Mouse (Mus musculus): ENCODE measurements at regions not wholly inside any gene's neighbourhood (a gene's known extent, or its start where the extent isn't known, plus 50 kb on each side); places are given as distances from the start of the nearest gene placed in this dataset.
A peak's percentile ranks its signal among the peaks of the same experiment; 100 is the strongest.
"Not testable (repeated sequence)": the region's sequence is repeated elsewhere in the genome, so short reads cannot be mapped to it uniquely, and the experiment has no call there.

DNA sequence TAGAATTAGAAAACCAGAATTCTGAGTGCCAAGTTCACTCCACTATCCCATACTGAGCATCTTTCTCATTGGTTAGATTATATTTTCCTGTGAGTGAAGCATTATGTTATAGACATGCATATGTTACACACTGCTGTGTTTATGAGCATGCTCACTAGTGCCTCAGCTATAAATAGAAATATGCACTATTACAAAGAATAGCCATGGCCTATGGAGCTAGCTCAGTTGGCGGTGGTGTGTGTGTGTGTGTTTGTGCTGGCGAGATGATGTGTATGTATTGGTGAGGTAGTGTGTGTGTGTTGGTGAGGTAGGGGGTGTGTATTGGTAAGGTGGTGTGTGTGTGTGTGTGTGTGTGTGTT is 106.2 kb downstream of the Sec31a start:
- no peak for DNase-seq
- intact Hi-C loops (cut with DNase I) = no loop called here

DNA sequence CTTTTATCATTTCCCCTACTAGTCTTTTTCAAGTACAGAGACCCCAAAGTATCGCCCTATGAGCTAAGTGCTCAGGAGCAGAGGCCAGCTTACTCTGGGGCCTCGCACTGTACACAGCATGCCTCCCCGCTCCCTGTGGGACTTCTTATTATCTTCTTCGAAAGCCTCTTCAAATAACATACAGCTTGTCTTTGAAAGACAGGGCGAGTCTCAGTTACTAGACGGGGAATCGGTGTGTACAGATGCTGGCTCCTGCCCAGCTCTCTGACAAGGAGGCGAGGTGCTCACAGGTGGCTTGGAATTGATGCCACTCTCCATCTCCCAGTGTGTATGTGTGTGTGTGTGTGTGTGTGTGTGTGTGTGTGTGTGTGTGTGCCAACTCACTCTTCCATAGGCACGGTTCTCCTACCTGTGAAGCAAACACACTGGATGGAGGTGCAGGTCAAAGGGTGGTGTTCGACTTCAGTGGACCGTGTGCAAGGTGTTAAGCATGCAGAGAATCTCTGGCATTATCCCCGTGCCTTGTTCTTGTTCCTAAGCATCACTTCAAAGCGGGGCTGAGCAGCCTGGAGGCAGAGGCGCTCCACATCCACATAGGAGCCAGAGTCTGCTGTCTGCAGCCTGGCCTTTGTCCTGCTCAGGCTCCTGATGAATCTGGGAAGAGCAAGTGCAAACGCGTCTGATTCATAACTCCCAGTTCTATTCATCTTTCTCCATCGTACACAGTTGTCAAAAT is 106.8 kb downstream of the Sec31a start:
- no peak for DNase-seq
- intact Hi-C loops (cut with DNase I) = no loop called here

DNA sequence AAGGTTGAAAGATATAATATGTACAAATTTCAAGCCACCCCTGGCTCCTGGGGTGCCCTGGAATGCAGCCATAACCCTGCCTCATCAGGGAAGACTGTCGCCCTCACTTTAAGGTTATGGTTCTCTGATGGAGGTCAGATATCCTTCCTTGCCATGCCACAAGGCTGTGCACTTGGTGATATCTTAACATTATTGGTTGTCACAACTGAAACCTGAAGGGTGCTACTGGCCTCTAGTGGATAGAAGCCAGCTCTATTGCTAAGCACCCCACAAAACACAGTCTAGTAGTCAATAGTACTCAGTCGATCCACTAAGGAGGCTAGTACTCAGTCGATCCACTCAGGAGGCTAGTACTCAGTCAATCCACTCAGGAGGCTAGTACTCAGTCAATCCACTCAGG is 111.6 kb downstream of the Sec31a start:
- no peak for DNase-seq
- intact Hi-C loops (cut with DNase I) = no loop called here

DNA sequence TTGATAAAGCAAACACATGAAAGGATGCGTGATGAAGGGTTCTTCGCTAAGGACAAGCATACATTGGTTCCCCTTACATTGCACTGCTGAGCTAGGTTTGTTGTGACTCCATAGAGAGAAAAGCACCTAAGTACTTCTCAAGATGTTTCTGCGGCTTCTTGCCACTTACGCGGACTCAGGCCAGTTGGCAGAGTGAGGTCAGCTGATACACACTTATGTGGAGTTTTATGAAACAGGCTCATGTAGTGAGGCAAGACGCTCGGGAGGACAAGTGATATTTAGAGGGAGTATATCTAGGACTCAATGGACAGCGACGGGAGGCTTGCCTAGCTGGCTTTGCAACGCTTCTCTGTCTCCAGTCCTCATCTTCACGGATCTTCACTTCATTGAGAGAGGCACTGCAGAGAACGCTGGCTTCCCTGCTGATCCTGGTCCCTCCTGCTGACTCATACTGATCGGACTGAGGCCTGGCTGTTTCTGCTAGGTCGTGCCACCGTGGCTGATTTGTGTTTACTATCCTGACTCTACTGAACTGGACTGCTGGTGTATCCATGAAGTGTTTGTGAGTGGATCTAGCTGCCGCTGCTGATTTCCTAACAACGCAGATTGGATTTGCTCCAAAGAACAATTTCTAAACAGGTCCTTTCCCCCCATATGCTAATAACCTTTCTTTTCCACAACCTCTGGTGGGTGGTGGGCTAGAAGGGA is 113.8 kb downstream of the Sec31a start:
- intact Hi-C loops (cut with DNase I) = no loop called here
- no peak for DNase-seq

DNA sequence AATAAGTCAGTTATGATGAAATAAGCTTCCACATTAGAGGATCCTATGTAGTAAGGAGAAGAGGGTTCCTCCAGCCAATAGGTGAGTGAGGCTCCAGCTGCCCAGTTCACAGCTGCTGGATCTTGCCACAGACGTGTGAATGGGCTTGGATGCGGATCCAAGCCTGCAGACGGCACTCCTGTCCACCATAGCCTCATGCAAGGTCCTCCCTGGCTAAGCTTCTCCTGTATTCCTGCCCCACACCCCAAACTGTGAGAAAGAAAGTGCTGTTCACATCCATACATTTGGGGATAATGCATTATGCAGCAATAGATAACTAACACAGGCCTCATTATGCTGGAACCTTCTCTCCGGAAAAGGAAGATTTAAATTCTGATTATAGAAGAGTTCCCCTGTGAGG is 116.9 kb downstream of the Sec31a start:
- intact Hi-C loops (cut with DNase I) = no loop called here
- no peak for DNase-seq

DNA sequence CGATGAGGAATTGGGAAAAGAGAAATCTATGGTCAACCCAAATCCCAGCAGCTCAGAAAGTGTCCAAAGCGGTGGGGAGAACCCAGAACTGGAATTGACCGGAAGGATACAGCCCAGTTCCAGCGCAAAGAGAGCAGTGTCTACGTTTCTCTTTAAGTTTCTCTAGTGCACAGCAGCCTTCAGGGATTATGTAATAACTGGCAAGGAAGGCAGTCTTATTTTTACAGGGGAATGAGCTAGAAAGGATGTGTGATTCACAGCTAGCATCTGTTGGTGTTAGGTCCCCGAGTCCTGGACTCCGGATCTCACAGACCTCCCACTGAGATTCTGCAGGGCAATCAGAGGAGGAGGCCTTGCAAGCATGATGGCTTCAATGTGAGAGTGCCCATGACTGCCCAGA is 121.8 kb downstream of the Sec31a start:
- peak in 1 of 2 experiments; percentile 3 for DNase-seq
- intact Hi-C loops (cut with DNase I) = no loop called here

DNA sequence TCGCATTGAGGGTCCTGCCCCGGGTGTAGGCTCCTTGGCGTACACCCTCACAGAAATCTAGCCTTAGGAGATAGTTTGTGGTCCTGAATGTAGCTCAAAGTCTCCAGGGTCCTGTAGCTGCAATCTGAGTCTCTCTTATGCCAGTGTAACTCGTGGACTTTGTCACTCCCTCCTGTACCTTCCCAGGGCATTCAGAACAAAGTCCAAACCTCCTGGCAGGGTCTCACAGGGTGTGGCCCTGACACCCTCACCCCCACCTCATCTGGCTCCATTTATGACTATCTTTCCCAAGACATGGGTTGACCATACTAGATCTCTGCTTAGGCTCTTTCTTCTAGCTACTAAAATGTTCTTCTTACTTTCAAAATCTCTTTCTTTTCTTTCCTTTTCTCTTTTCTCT is 120.6 kb upstream of the Tmem150c start:
- DNase-seq = no peak
- intact Hi-C loops (cut with DNase I) = no loop called here

DNA sequence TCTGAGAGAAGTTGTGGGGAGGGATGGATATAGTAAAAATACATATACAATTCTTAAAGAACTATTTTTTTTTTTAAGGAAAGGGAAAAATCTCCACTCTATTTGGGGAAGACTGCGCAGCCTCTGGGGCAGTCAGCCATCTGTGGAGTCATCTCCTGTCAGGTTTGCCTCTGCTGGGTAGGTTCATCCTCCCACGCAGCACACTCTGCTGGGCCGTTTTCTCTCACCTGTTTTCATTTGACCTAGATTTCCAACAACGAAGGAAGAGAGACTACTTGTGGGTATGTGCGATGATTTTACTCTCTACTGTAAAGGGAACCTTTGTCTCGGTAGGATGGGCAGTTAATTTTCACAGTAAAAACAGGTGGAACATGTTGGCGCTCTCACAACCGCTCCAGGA is 119.9 kb upstream of the Tmem150c start:
- DNase-seq = no peak
- intact Hi-C loops (cut with DNase I) = no loop called here

DNA sequence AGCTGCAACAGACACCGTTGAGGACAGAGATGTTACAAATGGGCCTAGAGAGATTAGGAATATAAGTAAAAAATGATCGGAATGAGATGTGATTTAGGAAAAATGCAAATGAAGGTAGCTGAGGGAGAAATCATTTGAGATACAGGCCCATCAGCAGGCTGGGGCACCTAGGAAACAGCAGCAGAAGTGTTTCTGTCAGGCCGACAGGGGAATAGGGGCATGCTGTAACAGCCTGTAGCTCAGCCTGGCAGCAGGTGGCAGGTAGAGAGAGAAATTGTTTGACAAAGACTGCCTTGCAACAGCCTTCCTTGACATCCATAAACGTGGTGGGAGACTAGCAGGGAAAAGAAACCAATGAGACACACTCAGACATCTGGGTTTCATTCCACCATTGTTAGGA is 115.1 kb upstream of the Tmem150c start:
- no peak for DNase-seq
- intact Hi-C loops (cut with DNase I) = no loop called here

DNA sequence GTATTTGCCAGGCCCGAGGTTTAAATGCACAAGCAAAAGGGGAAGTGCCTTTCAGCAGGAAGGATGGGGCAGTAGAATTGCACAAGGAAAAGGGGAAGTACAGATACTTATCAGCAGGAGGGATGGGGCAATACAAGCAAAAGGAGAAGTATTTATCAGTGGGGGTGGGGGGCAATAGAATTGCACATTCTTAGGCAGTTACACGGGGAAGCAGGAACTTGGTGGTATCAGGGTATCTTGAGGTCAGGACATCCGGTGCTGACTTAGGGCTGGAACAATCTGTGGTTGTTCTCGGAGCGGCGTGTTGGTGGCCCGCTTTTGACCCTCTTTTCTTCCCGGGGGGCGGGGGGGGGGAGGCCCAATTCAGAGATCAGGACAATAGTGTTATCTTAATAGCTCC is 112.4 kb upstream of the Tmem150c start:
- DNase-seq; intact Hi-C loops (cut with DNase I): not testable (repeated sequence)

DNA sequence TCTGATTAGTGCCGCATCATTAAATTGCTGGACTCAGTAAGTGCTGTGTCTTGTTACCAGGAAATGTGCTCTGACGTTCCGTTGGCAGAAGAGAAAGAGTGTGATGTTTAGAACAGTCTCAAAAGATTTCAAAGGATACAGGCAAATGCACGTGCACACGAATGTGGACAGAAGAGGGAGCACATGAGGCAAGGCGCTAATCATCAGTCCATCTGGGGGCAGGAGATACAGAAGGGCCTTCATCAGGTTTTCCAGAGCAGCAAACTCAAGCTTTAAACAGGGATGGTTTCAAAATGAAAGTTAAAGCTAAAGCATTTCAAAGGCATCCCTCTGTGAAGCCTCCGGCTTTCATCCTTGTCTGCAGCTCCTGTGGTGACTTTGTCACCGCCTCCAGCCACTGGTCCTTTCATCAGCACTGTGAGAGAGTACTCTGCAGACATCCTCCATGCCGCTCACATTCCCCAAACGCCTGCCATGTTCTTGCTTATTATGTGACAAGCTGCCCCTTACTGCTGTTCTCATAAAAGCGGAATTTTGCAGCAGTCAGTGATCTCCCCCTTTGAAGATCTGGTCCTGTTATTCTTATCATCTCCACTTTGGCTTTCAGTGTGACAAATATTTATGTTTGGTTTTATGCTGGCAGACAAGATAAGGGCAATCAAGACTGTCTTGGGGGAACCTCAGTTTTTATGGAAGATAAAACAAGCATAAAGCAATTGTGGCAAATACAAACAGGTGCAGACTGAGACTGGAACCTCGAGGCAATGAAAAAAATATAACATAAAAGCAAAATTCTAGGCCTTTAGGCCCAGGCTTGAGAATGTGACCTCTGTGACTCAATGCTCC is 111.5 kb upstream of the Tmem150c start:
- no peak for DNase-seq
- intact Hi-C loops (cut with DNase I) = no loop called here

DNA sequence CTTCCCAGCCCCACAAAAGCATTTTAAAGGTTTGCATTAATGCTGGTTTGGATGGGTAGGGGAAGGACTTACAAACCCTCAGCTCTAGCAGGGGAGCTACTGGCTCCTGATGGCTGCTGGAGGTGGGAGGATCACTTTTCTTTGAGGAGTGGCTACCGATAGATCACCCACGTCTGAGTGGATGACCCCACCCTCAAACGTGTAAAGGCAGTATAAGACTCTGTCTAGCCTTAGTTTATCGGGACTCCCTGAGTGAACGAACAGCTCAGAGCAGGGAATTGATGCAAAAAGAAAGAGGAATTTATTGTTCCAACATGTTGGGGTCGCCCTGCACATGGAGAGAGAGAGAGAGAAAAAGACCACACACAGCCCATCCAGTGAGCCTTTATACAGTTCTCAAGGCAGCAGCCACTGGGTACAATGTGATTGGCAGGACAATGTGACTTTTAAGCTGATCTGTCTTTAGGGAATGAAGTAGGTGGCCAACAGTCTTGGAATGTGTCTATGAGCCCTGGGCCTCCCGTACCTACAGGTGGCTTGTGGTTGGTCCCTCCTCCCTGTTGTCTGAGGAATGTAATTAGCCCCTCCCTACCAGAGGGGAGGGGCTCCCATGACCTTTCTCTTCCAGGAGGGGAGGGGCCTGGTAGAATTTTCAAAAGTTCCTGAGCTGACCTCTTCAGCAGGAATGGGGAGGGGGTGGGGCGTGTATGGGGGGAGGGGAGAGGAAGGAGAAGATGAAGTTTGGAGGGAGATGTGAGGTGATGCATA is 108.7 kb upstream of the Tmem150c start:
- intact Hi-C loops (cut with DNase I) = no loop called here

DNA sequence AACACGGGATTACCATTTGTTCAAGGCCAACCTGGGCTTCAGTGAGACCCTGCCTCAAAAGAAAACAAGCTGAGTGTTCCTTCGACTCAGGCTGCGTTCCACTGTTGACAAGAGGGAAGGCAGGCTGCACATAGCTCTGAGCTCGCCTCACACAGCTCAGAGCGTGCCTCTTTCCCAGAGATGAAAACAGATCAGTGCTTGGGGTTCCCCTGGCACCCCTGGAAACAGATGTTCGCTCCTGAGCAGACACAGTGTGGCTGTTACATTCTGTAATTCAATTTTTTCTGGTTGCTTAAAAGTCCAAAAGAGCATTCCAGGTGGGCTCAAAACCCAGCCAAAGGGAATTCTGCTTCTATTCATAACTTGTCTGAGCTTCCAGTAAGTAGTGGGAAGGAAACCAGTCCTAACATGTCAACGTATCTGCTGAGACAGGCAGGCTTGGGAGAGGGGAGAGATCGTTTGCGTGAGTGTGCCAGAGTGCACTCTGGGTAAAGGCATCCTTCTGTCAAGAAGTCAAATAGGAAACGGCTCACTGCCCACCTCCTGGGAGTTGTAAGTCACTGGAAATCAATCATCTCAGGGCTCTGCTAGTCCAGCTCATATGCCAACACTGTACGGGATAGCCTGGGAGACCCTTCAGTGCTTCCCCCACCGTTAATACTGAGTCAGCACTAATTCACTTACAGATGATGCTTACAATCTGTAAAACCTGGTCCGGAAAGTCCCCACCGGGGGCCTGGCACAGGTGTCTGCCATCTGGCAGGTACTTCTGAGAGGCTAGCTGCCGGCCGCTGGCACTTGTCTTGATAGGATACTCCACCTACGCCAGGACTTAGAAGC is 107.3 kb upstream of the Tmem150c start:
- no peak for DNase-seq
- intact Hi-C loops (cut with DNase I) = no loop called here

More for the DNA sequence above, 108.7 kb upstream of the Tmem150c start:
- DNase-seq = no peak

DNA sequence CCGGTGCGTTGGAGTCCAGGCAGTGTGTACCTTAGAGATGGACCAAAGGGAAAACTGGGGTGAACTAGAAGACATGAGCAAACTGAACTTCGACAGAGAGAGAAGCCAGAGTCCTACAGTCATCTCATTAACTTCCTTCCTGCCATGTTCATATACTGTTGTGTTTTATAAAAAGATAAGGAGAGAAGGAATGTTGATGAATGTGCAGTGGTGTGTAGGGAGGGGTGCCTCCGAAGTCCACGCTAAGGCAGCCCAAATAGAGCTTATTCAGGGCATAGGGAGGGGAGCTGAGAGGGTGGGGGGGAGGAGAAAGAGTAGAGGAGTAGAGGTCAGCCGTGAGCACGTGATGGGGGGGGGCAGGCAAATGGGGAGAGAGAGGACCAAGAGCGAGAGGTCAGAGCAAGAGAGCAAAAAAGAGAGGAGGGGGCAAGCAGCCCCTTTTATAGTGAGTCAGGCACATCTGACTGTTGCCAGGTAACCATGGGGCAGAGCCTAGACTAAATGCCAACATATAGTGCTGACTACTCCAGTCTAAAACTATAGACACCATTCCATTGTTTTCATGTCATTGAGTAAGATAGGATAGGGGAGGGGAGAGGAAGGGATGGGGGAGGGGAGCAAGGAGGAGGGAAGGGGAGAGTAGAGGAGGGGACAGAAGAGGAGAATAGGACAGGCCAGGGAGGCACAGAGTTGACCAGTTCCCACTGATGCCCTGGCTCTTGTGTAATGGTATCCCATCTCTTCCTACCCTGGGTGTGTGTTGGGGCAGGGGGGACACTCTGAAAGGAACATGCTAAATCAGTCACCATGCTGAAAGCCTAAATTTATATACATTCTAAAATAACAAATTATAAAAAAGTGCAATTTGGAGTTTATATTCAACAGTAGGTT is 100.4 kb upstream of the Tmem150c start:
- intact Hi-C loops (cut with DNase I) = no loop called here
- DNase-seq = no peak

DNA sequence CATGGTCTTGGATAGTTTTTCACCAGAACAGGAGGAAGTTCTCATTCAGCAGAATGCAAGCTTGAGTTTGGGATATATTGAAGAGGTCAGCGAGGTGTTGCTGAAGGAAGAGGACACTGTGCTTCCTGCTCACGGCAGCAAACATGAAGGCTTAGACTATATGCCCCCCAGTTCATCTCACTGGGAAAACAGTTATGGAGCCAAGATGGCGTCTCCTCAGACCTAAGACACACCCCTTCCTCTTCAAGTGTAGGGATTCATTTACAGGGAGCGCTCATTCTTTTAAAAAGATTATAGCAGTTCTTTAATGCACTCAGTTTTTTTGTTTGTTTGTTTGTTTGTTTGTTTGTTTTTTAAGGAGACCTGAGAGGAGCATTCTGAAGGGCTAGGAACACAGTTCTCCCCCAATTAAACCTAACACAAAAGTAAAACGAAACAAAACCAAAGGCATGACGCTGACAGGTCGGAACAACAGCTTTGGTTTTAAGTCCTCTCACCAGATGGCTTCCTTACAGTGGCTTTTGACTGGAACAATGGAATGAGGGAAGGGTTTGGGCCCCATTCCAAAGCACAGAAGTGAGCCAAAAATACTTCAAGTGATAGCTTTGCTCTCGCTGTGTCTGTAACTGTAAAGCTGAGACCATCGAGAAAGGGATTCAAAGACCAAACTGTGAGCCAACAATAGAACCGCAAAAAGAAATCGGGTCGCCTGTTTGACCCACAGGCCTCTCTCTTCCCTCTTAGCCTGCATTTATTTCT is 99.5 kb upstream of the Tmem150c start:
- peak; percentile 12 to 71 for DNase-seq
- intact Hi-C loops (cut with DNase I) = no loop called here

DNA sequence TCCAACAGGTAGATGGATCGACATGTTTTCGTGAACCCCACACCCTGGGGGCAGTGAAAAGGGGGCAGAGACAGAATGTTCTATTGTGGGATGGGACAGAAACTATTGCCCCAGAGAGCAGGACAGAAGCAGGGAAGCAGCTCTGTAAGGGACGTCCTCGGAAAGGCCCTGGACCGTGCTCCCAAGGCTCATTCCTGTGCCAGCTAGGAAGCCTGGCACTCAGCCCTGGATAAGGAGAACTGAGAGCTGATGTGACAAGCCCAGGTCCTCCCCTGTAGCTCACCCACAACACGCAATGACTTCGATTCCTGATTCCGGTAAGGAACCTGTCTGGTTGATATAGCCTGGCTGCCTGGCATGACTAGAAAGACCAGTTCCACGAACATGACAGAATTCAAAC is 95.7 kb upstream of the Tmem150c start:
- intact Hi-C loops (cut with DNase I) = no loop called here

DNA sequence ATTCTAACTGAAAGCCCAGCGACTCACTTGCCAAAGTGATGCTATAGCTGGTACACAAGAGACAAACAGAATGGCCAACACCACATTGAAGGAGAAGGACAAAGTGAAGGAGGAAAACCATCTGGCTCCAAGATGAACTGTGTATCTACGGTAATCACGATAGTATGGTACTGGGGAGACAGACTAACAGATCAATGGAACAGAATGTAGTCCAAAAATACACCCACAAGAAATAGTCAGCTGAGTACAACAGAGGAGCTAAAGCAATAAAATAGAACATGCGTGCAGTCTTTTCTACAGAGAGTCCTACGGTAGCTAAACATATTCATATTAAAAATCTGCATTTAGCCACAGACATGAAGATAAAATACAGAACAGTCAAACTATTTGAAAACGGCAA is 92.4 kb upstream of the Tmem150c start:
- DNase-seq = no peak
- intact Hi-C loops (cut with DNase I) = no loop called here

More for the DNA sequence above, 95.7 kb upstream of the Tmem150c start:
- DNase-seq = no peak

DNA sequence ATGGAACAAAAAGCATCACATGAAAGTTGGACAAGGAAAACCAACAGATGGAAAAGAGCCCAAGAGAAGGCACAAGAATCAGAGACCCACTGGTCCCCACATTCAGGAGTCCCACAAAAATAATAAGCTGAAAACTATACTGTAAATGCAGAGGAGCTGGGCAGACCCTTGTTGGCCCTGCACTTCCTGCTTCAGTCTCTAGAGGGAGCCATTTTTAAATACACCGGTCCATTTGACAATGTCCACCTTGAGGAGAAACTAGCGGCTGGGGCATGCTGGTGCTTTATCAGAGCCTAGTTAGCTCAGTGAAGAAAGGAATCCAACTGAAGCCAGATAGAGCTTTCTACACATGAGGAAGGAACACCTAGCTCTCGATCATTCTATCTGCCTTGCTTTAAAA is 90.1 kb upstream of the Tmem150c start:
- intact Hi-C loops (cut with DNase I) = no loop called here
- DNase-seq = peak in 1 of 2 experiments; percentile 29

Data from heart, postnatal 14 days (tissue).